In genomic region chrX:138103954-138104353, GRCm38 (mm10) we compare ENCODE assay signal across 27 mouse cellular contexts.
A peak's percentile ranks its signal among the peaks of the same experiment; 100 is the strongest.
DNase-seq lines count a peak whose midpoint lies in the region; ATAC-seq lines count a peak whose summit lies in the region.
"Had no signal": no experiment of that assay in that cellular context is flagged by ENCODE, and none has a peak within 500 bp of the region (broad histone marks: within the 10 kb centered on the region; RNA-seq: fewer than 3 reads in every experiment).

No protein-coding gene starts in this region.

- H3K4me3 ChIP-seq in neural tube, embryonic 13.5 days: no peak overlapping the region
- H3K4me3 ChIP-seq: erythroblast, embryonic 14.5 days; heart, embryonic 10.5 days; heart, embryonic 15.5 days; intestine, embryonic 15.5 days; megakaryocyte, embryonic 14.5 days; midbrain, embryonic 13.5 days had no signal

- H3K36me3 ChIP-seq in neural tube, embryonic 13.5 days: no peaks in the 10 kb centered on the region
- H3K36me3 ChIP-seq: heart, embryonic 10.5 days; heart, embryonic 15.5 days; intestine, embryonic 15.5 days; midbrain, embryonic 13.5 days had no signal

- no peak overlapping the region for H3K9ac ChIP-seq in neural tube, embryonic 13.5 days
- H3K9ac ChIP-seq: forebrain, postnatal 0 days; heart, embryonic 15.5 days; intestine, embryonic 15.5 days; midbrain, embryonic 13.5 days had no signal

- no peaks in the 10 kb centered on the region for H3K27me3 ChIP-seq in neural tube, embryonic 13.5 days
- H3K27me3 ChIP-seq: CH12.LX; heart, embryonic 15.5 days; intestine, embryonic 15.5 days; megakaryocyte, embryonic 14.5 days had no signal

- WGBS in neural tube, embryonic 13.5 days: 36% methylated on average over 6 of the region's 6 CpGs

- H3K27ac ChIP-seq in neural tube, embryonic 13.5 days (replicated peaks): no peak overlapping the region
- H3K27ac ChIP-seq: heart, embryonic 10.5 days; heart, embryonic 15.5 days; intestine, embryonic 15.5 days; midbrain, embryonic 13.5 days had no signal

- peak; percentile 56; the same call in 1 of the 2 replicates for ATAC-seq in neural tube, embryonic 13.5 days (ENCODE audit: low read depth)
- ATAC-seq in monocyte, adult 5-6 weeks (replicated peaks; ENCODE audit: insufficient number of reproducible peaks, low FRiP score, low TSS enrichment, poor library complexity, severe bottlenecking): no peak
- ATAC-seq: forebrain, postnatal 0 days; hindbrain, embryonic 16.5 days; intestine, embryonic 15.5 days; midbrain, embryonic 13.5 days had no signal

- H3K4me1 ChIP-seq in neural tube, embryonic 13.5 days (replicated peaks): peaks cover 12% of the 10 kb centered on the region; the same call in 1 of the 2 replicates
- H3K4me1 ChIP-seq: heart, embryonic 10.5 days; heart, embryonic 15.5 days; intestine, embryonic 15.5 days; megakaryocyte, embryonic 14.5 days; midbrain, embryonic 13.5 days had no signal

- H3K9me3 ChIP-seq in neural tube, embryonic 13.5 days: no peaks in the 10 kb centered on the region
- H3K9me3 ChIP-seq: heart, embryonic 10.5 days; heart, embryonic 15.5 days; intestine, embryonic 15.5 days; megakaryocyte, embryonic 14.5 days; midbrain, embryonic 13.5 days had no signal

- H3K4me2 ChIP-seq in neural tube, embryonic 13.5 days: 0 out of 2 replicates have a peak overlapping the region, but pooled peaks have one; percentile 3
- H3K4me2 ChIP-seq: heart, embryonic 15.5 days; intestine, embryonic 15.5 days; midbrain, embryonic 13.5 days had no signal

- peak; percentile 4 for DNase-seq in embryo, embryonic 10 days (ENCODE audit: low spot score)
- DNase-seq in embryo, embryonic 9.5 days (ENCODE audit: extremely low spot score): no peak
- DNase-seq in kidney, postnatal 10 days: peak; percentile 4
- DNase-seq in kidney, adult 11 months: no peak
- DNase-seq in forelimb bud, embryonic 11.5 days (ENCODE audit: low read depth, low spot score): peak; percentile 16
- no peak for DNase-seq in Muller cell, postnatal 12 days (ENCODE audit: inconsistent ontology term)
- DNase-seq: adrenal gland, adult 8-10 months; cerebellum, adult 8-10 months; cerebellum, postnatal 25 days; forebrain, postnatal 0 days; gastrocnemius, postnatal 25 days; heart, adult 11 months; layer of hippocampus, postnatal 36 days; left cerebral cortex, postnatal 4 days; lung, postnatal 4 days; retina, postnatal 1 day; right cerebral cortex, postnatal 14 days had no signal

Comparison
In these comparisons a context has a peak if more than half of its experiments do, and no peak if none do; other contexts are left out.
1. DNase-seq: peak in embryo, embryonic 10 days (single experiment), kidney, postnatal 10 days (single experiment) and forelimb bud, embryonic 11.5 days (single experiment); none in embryo, embryonic 9.5 days (single experiment), kidney, adult 11 months (single experiment) and Muller cell, postnatal 12 days (single experiment).